Mouse (Mus musculus) thymus, postnatal 4 days (tissue): ENCODE measurements around the gene Tsen34.
"Not testable (repeated sequence)": the region's sequence is repeated elsewhere in the genome, so short reads cannot be mapped to it uniquely, and the experiment has no call there.

Experiments used
- DNase-seq: peaks from one replicate; pipeline ENCODE4 v3.0.0; 2021

Gene Tsen34

DNA sequence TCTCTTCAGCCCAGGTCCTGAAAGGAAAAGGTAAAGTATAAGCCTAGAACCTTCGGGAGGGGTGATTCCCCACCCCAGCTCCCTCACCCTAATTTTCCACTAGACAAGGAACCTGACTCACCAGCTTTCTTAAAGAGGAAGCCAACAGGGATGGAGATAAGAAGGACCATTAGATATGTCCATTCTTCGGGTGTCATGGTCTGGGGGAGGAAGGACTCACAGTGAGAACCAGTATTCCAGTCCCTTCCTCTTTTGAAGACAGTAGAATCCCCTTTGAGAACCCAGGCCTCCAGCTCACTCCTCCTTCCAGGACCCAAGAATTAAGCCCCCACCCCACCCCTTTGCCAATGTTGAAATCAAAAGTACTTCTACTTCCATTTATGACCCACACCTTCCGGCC lies 744 bp upstream of the Tsen34 start:
- no peak for DNase-seq

DNA sequence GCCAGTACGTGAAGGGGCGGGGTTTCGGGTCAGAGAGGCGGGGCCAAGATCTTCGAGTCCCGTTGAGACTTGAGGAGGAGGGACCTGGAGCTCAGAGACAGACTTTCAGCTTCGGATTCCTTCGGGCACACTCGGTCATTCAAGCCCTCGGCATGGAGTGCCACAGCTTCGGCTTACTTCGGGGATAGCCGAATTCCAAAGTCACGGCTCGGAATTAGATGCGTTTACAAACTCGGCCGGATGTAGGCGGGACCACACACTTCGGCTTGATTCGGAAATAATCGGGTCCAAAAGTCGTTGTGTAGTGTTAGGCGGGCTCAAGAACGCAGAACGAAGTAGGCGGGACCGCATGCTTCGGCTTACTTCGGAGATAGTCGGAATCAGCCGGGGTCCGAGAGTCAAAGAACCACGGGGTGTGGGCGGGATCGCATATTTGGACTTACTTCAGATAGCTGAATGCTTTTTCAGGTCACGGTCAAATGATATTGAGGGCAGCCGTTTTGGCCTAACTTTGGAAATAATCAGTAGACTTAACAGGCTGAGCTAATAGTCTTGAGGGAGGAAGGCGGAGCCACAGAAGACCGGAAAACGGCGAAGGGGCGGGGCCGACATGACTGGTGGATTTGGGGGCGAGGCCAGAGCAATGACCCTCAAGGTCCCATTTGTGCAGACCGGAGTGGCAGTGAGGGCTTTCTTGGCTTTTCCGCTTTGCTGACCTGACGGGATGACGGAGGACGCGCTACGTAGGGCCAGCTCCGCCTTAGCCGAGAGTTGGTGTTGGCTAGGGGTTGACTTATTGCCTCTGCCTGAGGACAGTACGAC lies 535 bp downstream of the Tsen34 start, which contains the start of gene Mboat7:
Mboat7 (minus strand) TSS at position 537 of the 822 bp plus-strand sequence.
- DNase-seq, result peak; percentile 99

DNA sequence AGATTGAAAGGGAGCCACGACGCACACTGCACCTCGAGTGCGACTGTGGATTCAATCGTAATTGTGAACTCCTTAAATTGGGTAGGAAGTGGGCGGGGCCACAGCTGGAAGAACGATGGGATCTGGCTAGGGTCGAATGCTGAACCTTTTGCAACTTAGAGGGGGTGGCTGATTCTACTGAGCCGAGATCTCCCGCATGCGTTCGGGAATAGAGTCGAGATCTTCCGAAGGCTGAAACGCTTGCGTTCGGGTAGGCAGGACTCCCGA lies 1.1 kb downstream of the Tsen34 start:
- peak; percentile 75 for DNase-seq

GRCm38 (mm10) chr7:3694076-3694948 lies 1.6 kb downstream of the Tsen34 start:
- DNase-seq, result peak; percentile 79

GRCm38 (mm10) chr7:3694949-3695305 lies 2.3 kb downstream of the Tsen34 start:
- DNase-seq, result peak; percentile 32

GRCm38 (mm10) chr7:3698471-3698870 lies 5.8 kb downstream of the Tsen34 start:
- no peak for DNase-seq

- DNase-seq, result no peak
Measured at GRCm38 (mm10) chr7:3703148-3703878, 10.7 kb downstream of the Tsen34 start.

GRCm38 (mm10) chr7:3703879-3704441 lies 11.3 kb downstream of the Tsen34 start, which contains the start of gene Rps9:
Gene Rps9, plus strand, starts transcription at chr7:3703993.
- peak; percentile 96 for DNase-seq

GRCm38 (mm10) chr7:3704475-3704874 lies 11.8 kb downstream of the Tsen34 start:
- DNase-seq, result no peak

DNA sequence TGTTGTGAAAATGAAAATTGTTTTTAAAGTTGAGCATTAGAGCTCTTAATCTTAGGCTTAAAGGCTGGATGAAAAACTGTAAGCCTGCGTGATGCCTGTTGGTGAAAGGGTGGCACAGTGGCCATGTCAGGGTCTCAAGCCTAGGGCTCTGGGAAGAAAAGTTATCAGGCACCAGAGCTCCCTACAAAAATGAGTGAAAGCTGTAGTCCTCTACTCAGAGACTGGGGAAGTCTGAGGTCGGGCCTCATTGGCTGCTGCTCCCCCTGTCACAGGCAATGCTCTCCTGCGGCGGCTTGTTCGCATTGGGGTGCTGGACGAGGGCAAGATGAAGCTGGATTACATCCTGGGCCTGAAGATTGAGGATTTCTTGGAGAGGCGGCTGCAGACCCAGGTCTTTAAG lies 12.8 kb downstream of the Tsen34 start:
- not testable (repeated sequence) for DNase-seq

GRCm38 (mm10) chr7:3705911-3706310 lies 13.2 kb downstream of the Tsen34 start:
- no peak for DNase-seq

- no peak for DNase-seq
Measured at GRCm38 (mm10) chr7:3706343-3706934, 13.8 kb downstream of the Tsen34 start.

GRCm38 (mm10) chr7:3707027-3707426 lies 14.4 kb downstream of the Tsen34 start:
- no peak for DNase-seq

DNA sequence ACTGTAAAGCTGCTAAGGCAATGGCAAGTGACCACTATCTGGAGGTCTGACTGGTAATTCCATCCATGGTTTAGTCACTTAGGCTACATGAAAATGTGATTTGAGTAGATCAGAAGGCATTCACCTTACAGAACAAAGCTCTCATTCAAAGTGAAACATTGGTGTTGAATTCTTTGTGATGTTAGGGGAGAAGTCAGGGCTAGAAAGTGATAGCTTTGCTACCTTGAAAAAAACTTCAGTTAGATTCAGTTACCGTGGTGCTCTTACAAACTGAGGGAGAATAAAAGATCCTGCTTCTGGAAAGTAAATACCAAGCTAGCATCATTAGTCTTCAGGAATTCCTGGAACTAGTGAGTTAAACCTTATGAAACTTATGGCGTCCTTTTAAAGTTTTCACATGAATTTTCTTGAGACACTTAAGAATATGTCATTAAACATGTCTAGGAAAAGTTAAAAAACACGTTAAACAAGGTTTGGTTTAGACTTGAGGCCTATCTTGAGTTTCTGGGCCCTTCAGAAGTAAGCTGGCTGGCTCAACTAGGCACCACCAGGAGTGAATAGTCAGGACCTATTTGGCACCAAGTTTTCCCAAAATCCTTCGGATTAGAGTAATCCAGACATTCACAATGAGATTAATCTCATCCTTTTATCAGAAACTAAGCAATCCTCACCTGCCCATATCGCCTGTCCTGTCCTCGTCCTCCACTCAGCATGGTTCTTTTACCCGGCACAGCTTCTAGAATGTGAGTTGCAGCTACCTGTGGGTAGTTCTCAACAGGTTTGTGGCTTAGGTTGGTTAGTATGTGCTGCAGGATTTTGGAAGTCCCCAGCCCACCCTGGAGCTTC lies 15.1 kb downstream of the Tsen34 start:
- DNase-seq, result no peak

DNA sequence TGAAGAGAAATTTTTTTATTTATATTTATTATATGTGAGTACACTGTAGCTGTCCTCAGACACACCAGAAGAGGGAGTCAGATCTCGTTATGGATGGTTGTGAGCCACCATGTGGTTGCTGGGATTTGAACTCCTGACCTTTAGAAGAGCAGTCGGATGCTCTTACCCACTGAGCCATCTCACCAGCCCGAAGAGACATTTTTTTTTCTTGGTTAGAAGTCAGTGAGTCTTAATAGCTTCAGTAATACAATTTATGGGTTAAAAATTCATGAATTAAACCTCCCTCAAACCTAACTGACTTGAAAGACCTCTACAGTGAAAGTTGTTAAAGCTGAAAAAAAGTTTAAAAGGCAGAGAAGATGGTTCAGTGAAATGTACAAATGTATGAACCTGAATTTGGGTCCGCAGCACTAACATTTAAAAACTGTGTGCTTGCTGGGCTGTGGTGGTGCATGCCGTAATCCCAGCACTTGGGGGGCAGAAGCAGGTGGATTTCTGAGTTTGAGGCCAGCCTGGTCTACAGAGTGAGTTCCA lies 15.9 kb downstream of the Tsen34 start:
- not testable (repeated sequence) for DNase-seq

- DNase-seq, result no peak
Measured at GRCm38 (mm10) chr7:3709000-3709399, 16.3 kb downstream of the Tsen34 start.

GRCm38 (mm10) chr7:3712264-3712942 lies 19.7 kb downstream of the Tsen34 start:
- DNase-seq, result no peak

DNA sequence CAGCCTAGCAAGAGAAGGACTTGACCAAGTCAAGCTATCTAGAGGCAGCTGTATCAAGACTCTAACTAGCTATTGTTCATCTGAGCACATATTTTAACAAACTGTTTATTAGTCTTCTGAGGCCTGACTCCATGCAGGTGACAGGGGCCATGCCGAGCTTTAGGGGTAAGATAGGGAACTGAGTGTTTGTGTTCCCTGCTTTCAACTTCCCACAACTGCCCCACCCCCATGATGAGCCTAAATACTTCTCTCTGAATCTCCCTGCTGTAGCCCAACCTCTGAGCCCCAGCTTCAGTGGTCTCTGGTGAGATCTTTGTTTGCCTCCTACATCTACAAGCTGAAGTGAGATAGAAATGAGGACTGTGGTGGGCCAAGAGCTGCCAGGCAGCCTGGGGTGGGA lies 22.6 kb downstream of the Tsen34 start:
- no peak for DNase-seq

DNA sequence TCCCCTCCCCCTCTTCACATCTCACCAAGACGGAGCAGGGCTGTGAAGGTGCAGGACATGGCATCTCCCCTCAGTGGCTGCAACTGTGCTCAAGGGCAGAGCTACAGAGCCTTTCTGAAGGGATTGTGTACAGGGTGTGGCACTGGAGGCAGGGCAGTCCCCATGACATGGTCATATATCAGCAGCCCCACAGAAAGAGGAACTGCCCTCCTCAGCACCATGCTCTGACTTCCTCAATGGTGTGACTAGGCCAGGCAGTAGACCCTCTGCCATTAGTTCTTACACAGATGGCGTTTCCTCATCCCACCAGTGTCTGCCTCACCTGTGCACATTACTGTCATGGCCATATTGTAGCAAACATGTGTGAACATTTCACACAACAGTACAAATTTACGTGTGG lies 27.6 kb downstream of the Tsen34 start, which contains the start of gene Pirb:
Pirb (minus strand) TSS at position 124 of the 400 bp plus-strand sequence.
- not testable (repeated sequence) for DNase-seq

GRCm38 (mm10) chr7:3725459-3725858 lies 32.8 kb downstream of the Tsen34 start:
- DNase-seq, result not testable (repeated sequence)

DNA sequence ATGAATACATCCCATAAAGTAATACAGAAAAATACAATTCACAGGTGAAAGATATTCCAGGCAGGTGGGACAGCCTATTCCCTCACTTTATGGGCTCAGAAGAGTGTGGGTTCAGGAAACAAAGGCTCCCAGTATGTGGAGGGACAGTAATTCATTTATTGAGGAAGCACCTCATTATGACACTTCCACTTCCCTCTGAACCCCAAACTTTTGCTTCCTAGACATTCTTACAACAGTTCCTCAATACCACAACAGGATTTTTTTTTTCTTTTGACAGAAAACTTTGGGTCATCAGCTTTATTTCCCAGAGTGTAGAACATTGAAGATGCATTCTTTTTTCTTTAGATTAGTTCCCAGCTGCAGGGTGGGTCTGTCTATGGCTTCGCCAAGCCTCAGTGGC lies 40.0 kb downstream of the Tsen34 start:
- not testable (repeated sequence) for DNase-seq
